Mouse (Mus musculus): ENCODE data around the gene Scaper.

DNA sequence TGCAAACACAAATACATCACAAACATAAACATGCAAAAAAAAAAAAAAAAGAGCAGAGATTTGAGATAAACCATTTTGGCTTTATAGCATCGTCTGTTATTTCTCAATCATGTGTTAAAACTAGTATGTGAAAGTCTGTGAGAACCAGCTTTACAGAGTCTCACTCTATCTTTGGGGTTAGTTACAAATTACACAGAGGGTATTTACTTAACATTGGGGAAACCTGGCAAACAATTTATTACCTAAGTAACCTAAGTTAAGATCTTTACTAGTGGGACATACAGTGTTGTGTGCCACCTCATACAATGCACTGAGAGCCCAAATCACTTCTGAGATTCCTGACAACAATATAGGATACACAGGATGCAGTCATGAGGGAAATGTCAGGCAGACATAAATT, 428.2 kb downstream of the Scaper start:
- no peak for TF ChIP-seq POLR2A (IDR thresholded peaks at IDR 0.05; ENCODE audit: borderline replicate concordance, extremely low read depth, insufficient read depth, insufficient read length, poor library complexity, severe bottlenecking)
- TF ChIP-seq CTCF (IDR thresholded peaks at IDR 0.05; ENCODE audit: borderline replicate concordance, extremely low read depth, insufficient read depth, insufficient read length): no peak

Measured in brain, embryonic 14.5 days (tissue).